Mouse (Mus musculus): Measurements from ENCODE around the gene Gm49661. TPM values are rescaled to one million over a fixed set of nuclear protein-coding genes. Genes with fewer than 3 reads are reported as not detected.
A peak's percentile ranks its signal among the peaks of the same experiment; 100 is the strongest.

The Gm49661 gene
- polyA plus RNA-seq, 1 experiment from 2014 or later = not detected

DNA sequence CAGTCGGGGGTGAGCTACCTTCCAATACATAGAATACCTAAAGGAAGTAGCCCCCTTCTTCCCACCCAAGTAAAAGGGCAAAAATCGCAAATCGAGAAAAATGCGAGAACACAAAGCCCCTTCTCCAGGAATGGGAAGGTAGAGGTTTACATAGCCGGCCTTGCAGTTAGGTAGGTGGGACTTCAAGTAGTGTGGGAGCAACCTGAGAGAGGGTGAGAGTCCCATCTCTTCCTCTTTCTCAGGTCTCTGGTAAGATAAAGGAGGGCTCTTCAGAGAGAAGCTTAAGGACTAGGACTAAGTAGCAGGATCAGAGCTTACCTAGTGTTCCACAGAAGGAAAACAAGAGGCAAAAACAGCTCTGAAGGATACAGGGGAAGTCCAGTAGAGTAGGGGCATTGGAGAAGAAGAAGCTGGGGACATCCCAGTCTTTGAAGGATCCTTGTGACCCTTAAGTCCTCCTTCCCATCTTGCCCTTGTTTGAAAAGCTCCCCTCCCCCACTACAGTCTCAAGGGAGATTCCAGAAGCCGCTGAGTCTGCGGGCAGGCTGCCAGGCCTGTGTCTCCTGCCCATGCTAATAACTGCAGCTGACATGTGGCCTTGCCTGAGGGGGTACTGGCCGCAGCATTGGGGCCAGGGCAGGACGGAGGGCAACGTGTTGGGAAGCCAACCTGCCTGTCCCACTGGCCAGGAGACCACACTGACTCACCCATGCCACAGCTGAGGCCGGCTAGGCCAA lies 11.6 kb upstream of the Gm49661 start:
- H3K27ac ChIP-seq (replicated peaks) = no peak overlapping the region
- no peaks in the 10 kb centered on the region for H3K36me3 ChIP-seq
- no peak for DNase-seq (ENCODE audit: low spot score)
- no peaks in the 10 kb centered on the region for H3K9me3 ChIP-seq (replicated peaks)
- 0 out of 2 replicates have a peak overlapping the region, but pooled peaks have one; percentile 2 for H3K4me3 ChIP-seq
- peaks cover 69% of the 10 kb centered on the region for H3K4me1 ChIP-seq
- WGBS = 40% methylated on average over 11 of the region's 11 CpGs
- peaks cover 85% of the 10 kb centered on the region for H3K27me3 ChIP-seq (ENCODE audit: low read depth, poor library complexity, severe bottlenecking)

DNA sequence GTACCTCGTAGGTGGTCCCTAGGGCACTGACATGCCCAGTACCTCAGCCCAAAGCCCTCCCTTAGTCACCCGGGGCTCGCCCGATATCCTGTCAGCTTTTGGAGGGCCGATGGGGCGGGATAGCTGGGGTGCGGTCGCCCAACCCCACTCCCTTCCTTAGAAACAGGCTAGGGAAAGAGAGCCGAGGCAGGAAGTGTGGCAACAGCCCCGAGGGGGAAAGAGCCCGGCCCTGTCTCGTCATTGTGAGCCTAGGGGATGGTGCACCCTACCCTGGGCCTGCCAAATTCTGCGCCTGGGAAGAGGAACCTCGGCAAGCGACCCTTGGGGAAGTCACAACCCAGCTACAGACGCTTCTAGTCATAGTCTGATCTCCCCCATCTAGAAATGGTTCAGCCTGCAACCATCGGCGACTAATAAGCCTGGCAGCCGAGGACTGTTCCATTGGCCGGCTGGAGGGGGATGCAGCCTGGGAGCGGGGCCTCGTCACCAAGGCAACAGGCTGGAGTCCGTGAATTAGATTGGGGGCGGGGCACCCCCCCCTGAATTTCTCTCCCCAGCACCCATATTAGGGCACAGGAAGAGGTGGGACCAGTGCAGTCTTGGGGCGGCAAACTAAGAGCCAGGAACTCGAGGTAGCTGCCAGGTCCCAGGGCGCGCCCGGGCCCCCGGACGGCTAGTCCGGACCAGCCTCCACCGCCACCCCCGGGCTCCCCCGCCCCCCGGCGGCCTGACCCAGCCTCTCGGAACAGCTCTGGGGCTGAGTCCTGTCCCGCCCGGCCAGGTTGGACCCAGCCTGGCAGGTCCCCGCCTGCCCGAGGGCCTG lies 10.6 kb upstream of the Gm49661 start:
- Histone ChIP-seq H3K4me1 (peaks cover 68% of the 10 kb centered on the region), H3K27me3 (ENCODE audit: low read depth, poor library complexity, severe bottlenecking) (peaks cover 78% of the 10 kb centered on the region), H3K4me3 (peak overlapping the region; percentile 50), H3K9me3 (replicated peaks) (no peaks in the 10 kb centered on the region), H3K36me3 (peaks cover 6% of the 10 kb centered on the region), H3K27ac (replicated peaks) (peak overlapping the region; percentile 55)
- WGBS = 3% methylated on average over 42 of the region's 42 CpGs
- peak; percentile 87 for DNase-seq (ENCODE audit: low spot score)

- under 1% methylated on average over 63 of the region's 63 CpGs for WGBS
- H3K27ac ChIP-seq (replicated peaks) = peak within 1 kb of the TSS; percentile 76
- no peaks in the 10 kb centered on the region for H3K9me3 ChIP-seq (replicated peaks)
- H3K4me3 ChIP-seq = peak within 1 kb of the TSS; percentile 64
- H3K27me3 ChIP-seq (ENCODE audit: low read depth, poor library complexity, severe bottlenecking) = peaks cover 64% of the 10 kb centered on the region
- peaks cover 20% of the 10 kb centered on the region for H3K36me3 ChIP-seq
- peaks cover 62% of the 10 kb centered on the region for H3K4me1 ChIP-seq
- DNase-seq (ENCODE audit: low spot score) = peak; percentile 84
These were observed 9.2 kb upstream of the Gm49661 start, which contains the start of gene Junb for GRCm38 (mm10) chr8:84978248-84978940. Gene Junb, minus strand, starts transcription at chr8:84978718.

GRCm38 (mm10) chr8:84977435-84978247 lies 8.4 kb upstream of the Gm49661 start:
- peaks cover 62% of the 10 kb centered on the region for H3K4me1 ChIP-seq
- peaks cover 27% of the 10 kb centered on the region for H3K36me3 ChIP-seq
- DNase-seq (ENCODE audit: low spot score) = peak; percentile 70
- H3K4me3 ChIP-seq = peak overlapping the region; percentile 64
- peaks cover 61% of the 10 kb centered on the region for H3K27me3 ChIP-seq (ENCODE audit: low read depth, poor library complexity, severe bottlenecking)
- H3K27ac ChIP-seq (replicated peaks) = peak overlapping the region; percentile 76
- no peaks in the 10 kb centered on the region for H3K9me3 ChIP-seq (replicated peaks)
- 1% methylated on average over 70 of the region's 70 CpGs for WGBS

- Histone ChIP-seq H3K27ac (replicated peaks) (peak overlapping the region; percentile 76), H3K4me1 (peaks cover 62% of the 10 kb centered on the region), H3K27me3 (ENCODE audit: low read depth, poor library complexity, severe bottlenecking) (peaks cover 54% of the 10 kb centered on the region), H3K36me3 (peaks cover 35% of the 10 kb centered on the region), H3K4me3 (peak overlapping the region; percentile 64), H3K9me3 (replicated peaks) (no peaks in the 10 kb centered on the region)
- no peak for DNase-seq (ENCODE audit: low spot score)
- WGBS = 3% methylated on average over 25 of the region's 25 CpGs
These were observed 7.7 kb upstream of the Gm49661 start for GRCm38 (mm10) chr8:84976763-84977434.

DNA sequence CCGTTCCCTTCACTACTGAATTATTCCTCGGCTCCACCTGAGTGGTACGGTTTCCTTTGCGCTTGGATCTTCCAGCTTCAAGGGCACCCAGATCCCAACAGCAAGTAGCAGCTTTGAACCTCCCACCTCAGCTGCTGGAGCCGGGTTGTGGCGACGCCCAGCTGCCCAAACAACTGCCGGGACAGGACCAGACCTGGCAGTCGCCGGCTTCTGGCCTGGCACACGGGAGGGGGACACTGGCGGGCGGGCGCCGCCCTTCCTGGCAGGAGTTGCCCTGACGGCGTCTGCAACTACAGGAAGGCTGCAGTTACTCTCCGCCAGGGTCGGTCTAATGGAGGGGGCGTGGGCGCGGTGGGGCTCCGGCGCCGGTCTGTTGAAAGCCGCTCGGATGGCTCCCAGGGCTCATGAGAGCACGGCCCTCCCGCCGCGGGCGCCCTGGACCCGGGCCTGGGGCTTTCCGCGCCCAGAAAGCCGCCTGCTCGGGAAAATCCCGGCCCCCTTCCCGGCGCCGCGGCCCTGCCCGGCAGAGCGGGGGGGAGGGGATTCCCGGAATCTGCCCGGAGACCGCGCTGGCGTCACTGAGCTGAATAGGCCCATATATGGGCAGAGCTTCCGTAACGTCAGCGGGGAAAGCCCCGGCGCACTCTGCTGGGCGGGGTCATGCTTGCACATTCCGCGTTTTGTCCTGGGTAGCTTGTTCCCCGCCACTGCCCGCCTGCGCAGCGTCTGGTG lies 7.0 kb upstream of the Gm49661 start:
- no peaks in the 10 kb centered on the region for H3K9me3 ChIP-seq (replicated peaks)
- peak overlapping the region; percentile 64 for H3K4me3 ChIP-seq
- peak; percentile 94 for DNase-seq (ENCODE audit: low spot score)
- H3K27me3 ChIP-seq (ENCODE audit: low read depth, poor library complexity, severe bottlenecking) = peaks cover 46% of the 10 kb centered on the region
- H3K36me3 ChIP-seq = peaks cover 42% of the 10 kb centered on the region
- 1% methylated on average over 61 of the region's 61 CpGs for WGBS
- H3K27ac ChIP-seq (replicated peaks) = peak overlapping the region; percentile 76
- peaks cover 68% of the 10 kb centered on the region for H3K4me1 ChIP-seq

DNA sequence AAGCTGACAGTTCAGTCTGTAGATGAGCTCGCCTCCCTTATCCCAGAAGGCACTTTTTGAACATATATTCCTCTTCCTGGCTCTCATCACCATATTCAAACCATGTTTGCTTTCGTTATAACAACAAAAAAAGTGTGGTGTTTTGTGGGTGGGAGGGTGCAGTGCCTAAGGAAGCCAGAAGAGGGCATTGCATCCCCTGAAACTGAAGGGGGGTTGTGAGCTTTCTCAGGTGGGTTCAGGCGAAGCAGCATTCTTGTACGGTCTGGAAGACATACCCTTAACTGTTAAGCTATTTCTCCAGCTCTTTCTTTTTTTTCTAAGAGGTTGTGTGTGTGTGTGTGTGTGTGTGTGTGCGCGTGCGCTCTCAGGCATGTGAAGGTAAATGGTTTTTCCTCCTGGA lies 6.2 kb upstream of the Gm49661 start:
- DNase-seq (ENCODE audit: low spot score) = peak; percentile 59
- 33% methylated on average over 7 of the region's 7 CpGs for WGBS
- Histone ChIP-seq H3K36me3 (peaks cover 48% of the 10 kb centered on the region), H3K4me3 (peak overlapping the region; percentile 64; the same call in 1 of the 2 replicates), H3K9me3 (replicated peaks) (no peaks in the 10 kb centered on the region), H3K4me1 (peaks cover 70% of the 10 kb centered on the region), H3K27me3 (ENCODE audit: low read depth, poor library complexity, severe bottlenecking) (peaks cover 39% of the 10 kb centered on the region), H3K27ac (replicated peaks) (no peak overlapping the region)

- 82% methylated on average over 8 of the region's 8 CpGs for WGBS
These were observed 5.4 kb upstream of the Gm49661 start for GRCm38 (mm10) chr8:84974543-84975142.

GRCm38 (mm10) chr8:84973803-84974542 lies 4.7 kb upstream of the Gm49661 start:
- Histone ChIP-seq H3K36me3 (peaks cover 48% of the 10 kb centered on the region), H3K27me3 (ENCODE audit: low read depth, poor library complexity, severe bottlenecking) (peaks cover 24% of the 10 kb centered on the region), H3K9me3 (replicated peaks) (no peaks in the 10 kb centered on the region), H3K27ac (replicated peaks) (no peak overlapping the region), H3K4me1 (peaks cover 60% of the 10 kb centered on the region), H3K4me3 (no peak overlapping the region)
- 70% methylated on average over 4 of the region's 4 CpGs for WGBS
- no peak for DNase-seq (ENCODE audit: low spot score)

More at GRCm38 (mm10) chr8:84974543-84975142, 5.4 kb upstream of the Gm49661 start:
- no peak for DNase-seq (ENCODE audit: low spot score)
- H3K27ac ChIP-seq (replicated peaks) = no peak overlapping the region
- peaks cover 65% of the 10 kb centered on the region for H3K4me1 ChIP-seq
- peaks cover 48% of the 10 kb centered on the region for H3K36me3 ChIP-seq
- H3K4me3 ChIP-seq = no peak overlapping the region
- no peaks in the 10 kb centered on the region for H3K9me3 ChIP-seq (replicated peaks)
- peaks cover 31% of the 10 kb centered on the region for H3K27me3 ChIP-seq (ENCODE audit: low read depth, poor library complexity, severe bottlenecking)

GRCm38 (mm10) chr8:84973079-84973478 lies 3.8 kb upstream of the Gm49661 start:
- Histone ChIP-seq H3K4me1 (peaks cover 60% of the 10 kb centered on the region), H3K27ac (replicated peaks) (no peak overlapping the region), H3K27me3 (ENCODE audit: low read depth, poor library complexity, severe bottlenecking) (peaks cover 15% of the 10 kb centered on the region), H3K9me3 (replicated peaks) (no peaks in the 10 kb centered on the region), H3K4me3 (no peak overlapping the region), H3K36me3 (peaks cover 48% of the 10 kb centered on the region)
- no peak for DNase-seq (ENCODE audit: low spot score)
- WGBS = 91% methylated on average over 1 of the region's 1 CpGs

Measured in midbrain, embryonic 10.5 days (tissue).